Mouse (Mus musculus) heart, embryonic 13.5 days (tissue): ENCODE results near the gene Rdh7. TPM values are rescaled to one million over a fixed set of nuclear protein-coding genes. Genes with fewer than 3 reads are reported as not detected.
A peak's percentile ranks its signal among the peaks of the same experiment; 100 is the strongest.
"Not testable (repeated sequence)": the region's sequence is repeated elsewhere in the genome, so short reads cannot be mapped to it uniquely, and the experiment has no call there.

Experiments
- ATAC-seq: fragments of 200-750 bp; cut with Nextera tagmentation; 2 replicates; pipeline ENCODE4 v1.8.0; 2017; ENCODE audit warnings: moderate TSS enrichment; ENCODE audit not compliant: insufficient number of reproducible peaks, low FRiP score, low TSS enrichment; ENCODE audit errors: extremely low read depth
- H3K27ac ChIP-seq: fragments of 300-500 bp; sonication (generic); replicated peaks from 2 replicates; pipeline ENCODE4 v1.5.1; 2015; ENCODE audit warnings: moderate library complexity, mild to moderate bottlenecking, inconsistent platforms
- H3K27me3 ChIP-seq: fragments of 300-500 bp; sonication (generic); replicated peaks from 2 replicates; pipeline ENCODE4 v1.6.1; 2015; ENCODE audit warnings: mild to moderate bottlenecking, inconsistent platforms
- H3K36me3 ChIP-seq: fragments of 300-500 bp; sonication (generic); 2 replicates; pipeline ENCODE4 v1.6.1; 2015; ENCODE audit warnings: mild to moderate bottlenecking, inconsistent platforms
- H3K4me1 ChIP-seq: fragments of 300-500 bp; sonication (generic); 2 replicates; pipeline ENCODE4 v1.6.1; 2015; ENCODE audit warnings: inconsistent platforms
- H3K4me2 ChIP-seq: fragments of 300-500 bp; sonication (generic); 2 replicates; pipeline ENCODE4 v1.6.1; 2015; ENCODE audit warnings: inconsistent platforms, mild to moderate bottlenecking, moderate library complexity
- H3K4me3 ChIP-seq: fragments of 300-500 bp; sonication (generic); 2 replicates; pipeline ENCODE4 v1.5.1; 2015; ENCODE audit warnings: moderate library complexity, mild to moderate bottlenecking, inconsistent platforms
- H3K9ac ChIP-seq: fragments of 300-500 bp; sonication (generic); 2 replicates; pipeline ENCODE4 v1.6.1; 2015; ENCODE audit warnings: inconsistent platforms, mild to moderate bottlenecking, moderate library complexity
- H3K9me3 ChIP-seq: fragments of 300-500 bp; sonication (generic); 2 replicates; pipeline ENCODE4 v1.6.1; 2016; ENCODE audit warnings: inconsistent platforms
- WGBS: fragments of 180-500 bp; shearing (Covaris S2); methylation state at CpG from one replicate; pipeline ENCODE4 v1.1.7; 2015; ENCODE audit warnings: mixed read lengths; 5-methylcytosine and 5-hydroxymethylcytosine counted together
- polyA plus RNA-seq: library from polyadenylated mRNA; unstranded; fragments of >200 nt; fragmentation: Nextera tagmentation; extraction: Ambion mirVana; gene quantifications from 2 replicates; pipeline ENCODE4 v1.2.1, GENCODE M21; 2015

Gene Rdh7
- polyA plus RNA-seq, 1 experiment from 2014 or later = not detected

DNA sequence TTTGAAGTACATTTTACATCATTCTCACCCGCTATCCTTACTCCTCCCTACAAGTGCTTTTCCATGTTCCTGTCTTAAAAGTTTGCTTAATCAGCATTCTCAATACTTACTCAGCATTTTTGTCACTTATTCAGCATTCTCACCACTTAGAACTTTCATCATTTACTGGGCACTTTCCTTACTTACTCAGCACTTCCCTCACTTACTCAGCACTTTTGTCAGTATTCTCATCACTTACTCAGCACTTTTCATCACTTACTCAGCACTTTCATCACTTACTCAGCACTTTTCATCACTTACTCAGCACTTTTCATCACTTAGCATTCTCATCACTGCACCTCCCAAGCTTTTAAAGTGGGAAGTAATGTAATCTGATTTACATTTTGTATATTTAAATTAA, 27.0 kb upstream of the Rdh7 start:
- Histone ChIP-seq H3K4me3 (no peak overlapping the region), H3K27me3 (no peaks in the 10 kb centered on the region), H3K4me1 (no peaks in the 10 kb centered on the region), H3K4me2 (no peak overlapping the region), H3K27ac (no peak overlapping the region), H3K36me3 (no peaks in the 10 kb centered on the region), H3K9me3 (no peaks in the 10 kb centered on the region), H3K9ac (no peak overlapping the region)
- no peak for ATAC-seq
- 78% methylated on average over 1 of the region's 1 CpGs for WGBS

DNA sequence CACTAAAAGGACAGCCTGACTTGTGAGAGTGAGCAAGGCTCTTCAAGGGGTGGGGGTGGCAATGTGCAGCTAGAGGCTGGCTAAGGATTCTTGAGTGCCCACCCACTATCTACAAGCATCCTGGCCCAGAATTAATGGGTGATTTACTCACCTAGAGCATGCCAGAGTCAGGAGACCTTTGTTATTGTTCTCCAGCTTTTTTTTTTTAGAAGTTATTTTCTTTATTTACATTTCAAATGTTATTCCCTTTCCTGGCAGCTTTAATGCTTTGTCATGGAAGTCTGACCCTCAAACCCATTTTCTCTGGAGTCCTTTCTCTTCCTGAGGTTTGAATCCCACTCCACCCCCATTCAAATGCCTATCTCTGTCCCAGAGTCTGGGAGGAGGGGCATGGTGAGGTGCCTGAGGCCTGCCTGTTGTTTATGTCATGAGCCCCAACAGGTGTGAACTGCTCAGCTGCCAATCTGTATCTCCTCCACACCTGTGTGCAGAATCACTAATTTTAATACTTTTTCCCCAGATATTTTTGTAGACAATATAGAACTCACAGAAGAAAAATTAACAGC, 18.9 kb upstream of the Rdh7 start:
- H3K4me2 ChIP-seq = no peak overlapping the region
- no peak overlapping the region for H3K9ac ChIP-seq
- no peak overlapping the region for H3K4me3 ChIP-seq
- ATAC-seq = no peak
- H3K4me1 ChIP-seq = peaks cover 7% of the 10 kb centered on the region
- H3K27ac ChIP-seq = no peak overlapping the region
- no peaks in the 10 kb centered on the region for H3K36me3 ChIP-seq
- no peaks in the 10 kb centered on the region for H3K9me3 ChIP-seq
- no peaks in the 10 kb centered on the region for H3K27me3 ChIP-seq

DNA sequence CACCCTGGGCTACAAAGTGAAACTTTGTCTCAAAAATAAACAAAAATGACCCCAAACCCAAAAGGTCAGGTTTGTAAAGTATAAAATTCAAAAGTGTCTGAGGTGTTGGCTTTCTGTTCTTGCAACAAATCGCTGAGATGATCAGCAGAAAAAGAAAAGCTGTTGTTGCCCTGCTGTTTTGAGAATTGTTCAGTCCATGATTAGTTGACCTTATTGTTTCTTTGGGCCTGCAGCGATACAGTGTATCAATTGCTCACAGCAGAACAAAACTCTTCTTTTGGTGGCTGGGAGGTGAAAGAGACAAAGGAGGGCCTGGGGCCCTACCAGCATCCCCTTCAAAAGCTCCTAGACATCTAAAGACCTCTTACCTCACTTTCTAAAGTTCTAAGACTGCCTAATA, 17.5 kb upstream of the Rdh7 start:
- H3K4me3 ChIP-seq = no peak overlapping the region
- H3K27ac ChIP-seq = no peak overlapping the region
- no peaks in the 10 kb centered on the region; the same call in 1 of the 2 replicates for H3K27me3 ChIP-seq
- no peak overlapping the region for H3K9ac ChIP-seq
- WGBS = 80% methylated on average over 2 of the region's 2 CpGs
- peaks cover 7% of the 10 kb centered on the region for H3K4me1 ChIP-seq
- H3K4me2 ChIP-seq = no peak overlapping the region
- H3K36me3 ChIP-seq = no peaks in the 10 kb centered on the region
- no peak for ATAC-seq
- no peaks in the 10 kb centered on the region for H3K9me3 ChIP-seq

DNA sequence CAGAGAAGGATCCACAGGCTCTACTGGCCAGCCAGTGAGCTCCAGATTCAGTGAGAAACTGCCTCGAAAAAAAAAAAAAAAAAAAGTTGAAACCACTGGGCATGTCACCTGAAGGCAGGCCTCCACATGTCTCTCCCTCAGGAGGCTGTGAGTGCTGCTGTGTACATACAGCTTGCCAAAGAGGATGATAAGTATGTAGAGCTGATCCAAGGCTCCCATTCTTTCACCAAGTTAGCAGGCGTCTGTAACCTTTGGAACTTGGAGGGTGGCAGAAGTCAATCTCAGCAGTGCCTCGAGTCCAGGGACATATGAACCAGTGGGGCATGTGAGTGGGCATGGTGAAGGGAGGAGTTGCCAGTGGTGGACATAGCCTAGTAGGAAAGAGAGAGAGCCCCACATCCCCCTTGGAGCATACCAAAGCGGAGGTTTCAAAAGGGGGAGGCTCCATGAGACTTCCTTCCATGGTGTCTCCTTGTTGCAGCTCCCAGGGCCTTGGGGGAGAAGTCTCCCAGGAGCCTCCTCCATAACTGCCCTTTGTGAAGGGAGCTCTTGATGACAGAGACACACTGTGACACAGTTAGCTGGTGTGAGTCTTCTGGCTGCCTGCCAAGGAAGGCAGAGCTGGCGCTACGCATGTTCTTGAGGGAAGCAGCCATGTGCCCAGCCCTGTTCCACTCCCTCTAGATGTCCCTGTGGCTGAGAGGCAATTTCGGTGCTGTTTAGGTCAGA, 16.3 kb upstream of the Rdh7 start:
- H3K27ac ChIP-seq = no peak overlapping the region
- no peak overlapping the region for H3K9ac ChIP-seq
- H3K27me3 ChIP-seq = no peaks in the 10 kb centered on the region; the same call in 1 of the 2 replicates
- no peak overlapping the region for H3K4me3 ChIP-seq
- no peak overlapping the region for H3K4me2 ChIP-seq
- no peaks in the 10 kb centered on the region for H3K36me3 ChIP-seq
- peaks cover 7% of the 10 kb centered on the region for H3K4me1 ChIP-seq
- 46% methylated on average over 7 of the region's 7 CpGs for WGBS
- ATAC-seq = no peak
- no peaks in the 10 kb centered on the region for H3K9me3 ChIP-seq

DNA sequence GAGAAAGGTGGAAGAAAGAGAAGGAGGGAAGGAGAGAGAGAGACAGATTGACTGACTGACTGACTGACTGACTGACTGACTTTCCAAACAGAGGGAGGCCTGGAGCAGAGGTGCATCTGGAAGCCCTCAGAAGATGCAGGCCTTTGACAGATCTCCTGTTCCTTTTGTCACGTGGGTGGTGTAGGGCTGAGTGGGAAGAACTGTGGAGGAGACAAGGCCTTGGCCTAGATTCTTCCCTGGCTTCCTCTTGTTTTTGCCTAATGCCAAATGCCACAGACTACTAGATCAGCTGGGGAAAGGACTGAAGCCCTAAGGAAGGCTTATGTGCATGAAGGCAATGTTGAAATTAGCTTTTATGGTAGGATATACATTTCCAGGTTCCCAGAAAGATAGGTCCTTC, 14.5 kb upstream of the Rdh7 start:
- Histone ChIP-seq H3K36me3 (no peaks in the 10 kb centered on the region), H3K27ac (no peak overlapping the region), H3K4me1 (peaks cover 7% of the 10 kb centered on the region), H3K4me3 (no peak overlapping the region), H3K9ac (no peak overlapping the region), H3K27me3 (no peaks in the 10 kb centered on the region; the same call in 1 of the 2 replicates), H3K9me3 (no peaks in the 10 kb centered on the region), H3K4me2 (no peak overlapping the region)
- WGBS = 50% methylated on average over 1 of the region's 1 CpGs
- ATAC-seq = no peak

DNA sequence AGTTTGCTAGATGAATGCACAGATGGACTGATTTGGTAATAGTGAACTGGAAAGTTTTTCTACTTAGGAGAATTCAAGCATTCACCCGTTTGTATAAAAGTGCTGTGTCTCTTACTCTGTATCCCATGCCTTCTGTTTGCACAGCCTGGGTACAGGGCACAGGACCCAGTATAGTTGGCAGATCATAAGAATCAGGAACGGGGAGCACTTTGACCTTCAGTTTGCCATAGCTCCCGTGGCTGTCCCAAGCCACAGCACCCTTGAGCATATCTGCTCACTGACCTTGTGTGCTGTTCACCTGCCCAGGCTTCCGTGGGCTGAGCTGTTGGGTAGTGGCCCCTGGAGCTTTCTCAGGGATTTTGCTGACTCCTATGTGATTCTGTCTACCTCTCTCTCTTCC, 13.1 kb upstream of the Rdh7 start:
- no peak overlapping the region for H3K27ac ChIP-seq
- H3K4me2 ChIP-seq = no peak overlapping the region
- no peak overlapping the region for H3K4me3 ChIP-seq
- no peak for ATAC-seq
- no peaks in the 10 kb centered on the region; the same call in 1 of the 2 replicates for H3K27me3 ChIP-seq
- no peak overlapping the region for H3K9ac ChIP-seq
- 66% methylated on average over 4 of the region's 4 CpGs for WGBS
- H3K4me1 ChIP-seq = peaks cover 7% of the 10 kb centered on the region
- H3K9me3 ChIP-seq = no peaks in the 10 kb centered on the region
- no peaks in the 10 kb centered on the region for H3K36me3 ChIP-seq

DNA sequence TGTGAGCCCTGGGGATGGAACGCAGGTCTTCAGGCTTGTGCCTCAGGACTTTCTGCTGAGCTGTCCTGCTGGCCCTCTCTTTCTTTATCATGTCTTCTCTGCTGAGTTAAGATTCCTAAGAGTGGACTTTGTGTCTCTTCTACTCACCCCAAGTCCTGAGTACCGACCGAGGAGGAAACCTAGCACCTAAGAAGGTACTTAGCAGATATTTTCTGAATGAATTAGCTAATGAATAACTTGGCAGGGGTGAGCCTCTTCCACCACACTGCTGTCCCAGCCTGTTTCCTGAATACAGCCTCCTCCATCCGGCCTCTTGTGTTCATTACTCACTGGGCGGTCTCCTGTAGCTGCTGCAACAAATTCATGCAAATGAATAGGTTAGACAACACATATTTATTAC, 11.2 kb upstream of the Rdh7 start:
- WGBS = 62% methylated on average over 5 of the region's 5 CpGs

DNA sequence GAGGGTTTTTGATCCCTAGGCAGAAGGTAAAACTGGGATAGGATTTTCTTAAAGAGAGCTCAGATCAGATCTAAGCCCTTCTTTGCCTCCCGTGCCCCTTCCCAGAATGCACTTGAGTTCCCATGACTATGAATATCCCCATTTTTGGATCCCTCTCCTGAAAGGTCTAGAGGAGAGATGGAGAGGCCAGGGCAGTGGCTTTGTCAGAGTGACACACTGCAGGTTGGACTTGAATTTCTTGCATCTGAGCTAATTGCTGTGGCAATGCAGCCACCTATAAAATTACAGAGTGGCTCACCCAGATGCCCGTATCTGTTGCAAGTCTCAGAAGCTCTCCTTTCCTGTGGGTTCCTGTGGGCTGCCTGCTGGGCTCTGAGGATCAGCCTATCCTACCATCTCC, 9.6 kb upstream of the Rdh7 start, which contains the start of gene Sdr9c7:
Gene Sdr9c7, plus strand, starts transcription at position 301 of the 400 bp plus-strand sequence.
- H3K27me3 ChIP-seq = no peaks in the 10 kb centered on the region; the same call in 1 of the 2 replicates
- H3K4me3 ChIP-seq = no peak within 1 kb of the TSS
- 75% methylated on average over 2 of the region's 2 CpGs for WGBS
- no peak within 1 kb of the TSS for H3K27ac ChIP-seq
- no peaks in the 10 kb centered on the region for H3K36me3 ChIP-seq
- H3K9ac ChIP-seq = no peak within 1 kb of the TSS
- no peak within 1 kb of the TSS for H3K4me2 ChIP-seq
- H3K4me1 ChIP-seq = peaks cover 3% of the 10 kb centered on the region; the same call in 1 of the 2 replicates
- H3K9me3 ChIP-seq = no peaks in the 10 kb centered on the region
- ATAC-seq = no peak

More for the DNA sequence above, 11.2 kb upstream of the Rdh7 start:
- H3K27ac ChIP-seq = no peak overlapping the region
- no peaks in the 10 kb centered on the region for H3K9me3 ChIP-seq
- no peak overlapping the region for H3K4me2 ChIP-seq
- no peak overlapping the region for H3K9ac ChIP-seq
- no peak overlapping the region for H3K4me3 ChIP-seq
- peaks cover 1% of the 10 kb centered on the region for H3K4me1 ChIP-seq
- no peak for ATAC-seq
- H3K36me3 ChIP-seq = no peaks in the 10 kb centered on the region
- H3K27me3 ChIP-seq = no peaks in the 10 kb centered on the region; the same call in 1 of the 2 replicates

DNA sequence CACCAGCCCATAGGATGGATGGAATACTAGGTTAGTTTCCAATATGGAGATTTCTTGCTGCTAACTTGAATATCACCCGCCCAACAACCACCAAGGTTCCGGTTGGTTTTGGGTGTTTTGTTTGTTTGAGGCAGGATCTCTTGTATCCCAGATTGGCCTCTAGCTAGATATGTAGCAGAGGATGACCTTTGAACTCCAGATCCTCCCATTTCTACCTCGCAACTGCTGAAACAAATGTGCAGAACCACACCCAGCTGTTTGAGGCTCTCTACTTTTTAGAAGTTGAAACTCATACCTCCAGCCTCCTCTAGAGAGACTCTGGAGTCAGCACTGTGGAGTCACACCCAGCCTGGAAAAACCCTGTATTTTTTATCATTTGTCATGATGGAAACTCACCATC, 8.9 kb upstream of the Rdh7 start:
- no peak for ATAC-seq
- no peaks in the 10 kb centered on the region for H3K9me3 ChIP-seq
- no peaks in the 10 kb centered on the region; the same call in 1 of the 2 replicates for H3K27me3 ChIP-seq
- no peak overlapping the region for H3K9ac ChIP-seq
- no peak overlapping the region for H3K4me2 ChIP-seq
- H3K36me3 ChIP-seq = no peaks in the 10 kb centered on the region
- no peak overlapping the region for H3K4me3 ChIP-seq
- no peak overlapping the region for H3K27ac ChIP-seq
- 74% methylated on average over 3 of the region's 3 CpGs for whole genome bisulfite sequencing
- peaks cover 3% of the 10 kb centered on the region; the same call in 1 of the 2 replicates for H3K4me1 ChIP-seq

DNA sequence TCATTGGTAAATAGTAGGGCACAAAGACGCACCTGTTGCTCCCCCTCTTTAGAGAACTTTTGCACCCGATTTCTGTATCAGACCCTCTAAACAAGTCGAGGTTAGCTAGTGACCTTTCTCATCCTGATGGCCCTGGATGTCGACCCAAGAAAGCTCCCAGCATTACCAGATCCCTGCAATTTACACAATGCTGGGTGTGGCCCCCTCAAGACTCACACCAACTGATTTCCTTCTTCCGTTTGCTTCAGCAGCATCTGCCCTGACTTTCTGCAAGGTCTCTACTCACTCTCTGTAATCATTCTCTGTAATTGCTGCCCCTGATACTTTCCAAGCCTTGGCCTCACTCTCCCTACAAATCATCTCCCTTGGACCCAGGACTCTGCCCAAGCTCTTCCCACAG, 8.1 kb upstream of the Rdh7 start:
- ATAC-seq = no peak
- Histone ChIP-seq H3K36me3 (no peaks in the 10 kb centered on the region), H3K9ac (no peak overlapping the region), H3K4me2 (no peak overlapping the region), H3K9me3 (no peaks in the 10 kb centered on the region), H3K4me1 (peaks cover 3% of the 10 kb centered on the region; the same call in 1 of the 2 replicates), H3K27me3 (no peaks in the 10 kb centered on the region; the same call in 1 of the 2 replicates), H3K4me3 (no peak overlapping the region), H3K27ac (no peak overlapping the region)
- WGBS = 50% methylated on average over 5 of the region's 5 CpGs

DNA sequence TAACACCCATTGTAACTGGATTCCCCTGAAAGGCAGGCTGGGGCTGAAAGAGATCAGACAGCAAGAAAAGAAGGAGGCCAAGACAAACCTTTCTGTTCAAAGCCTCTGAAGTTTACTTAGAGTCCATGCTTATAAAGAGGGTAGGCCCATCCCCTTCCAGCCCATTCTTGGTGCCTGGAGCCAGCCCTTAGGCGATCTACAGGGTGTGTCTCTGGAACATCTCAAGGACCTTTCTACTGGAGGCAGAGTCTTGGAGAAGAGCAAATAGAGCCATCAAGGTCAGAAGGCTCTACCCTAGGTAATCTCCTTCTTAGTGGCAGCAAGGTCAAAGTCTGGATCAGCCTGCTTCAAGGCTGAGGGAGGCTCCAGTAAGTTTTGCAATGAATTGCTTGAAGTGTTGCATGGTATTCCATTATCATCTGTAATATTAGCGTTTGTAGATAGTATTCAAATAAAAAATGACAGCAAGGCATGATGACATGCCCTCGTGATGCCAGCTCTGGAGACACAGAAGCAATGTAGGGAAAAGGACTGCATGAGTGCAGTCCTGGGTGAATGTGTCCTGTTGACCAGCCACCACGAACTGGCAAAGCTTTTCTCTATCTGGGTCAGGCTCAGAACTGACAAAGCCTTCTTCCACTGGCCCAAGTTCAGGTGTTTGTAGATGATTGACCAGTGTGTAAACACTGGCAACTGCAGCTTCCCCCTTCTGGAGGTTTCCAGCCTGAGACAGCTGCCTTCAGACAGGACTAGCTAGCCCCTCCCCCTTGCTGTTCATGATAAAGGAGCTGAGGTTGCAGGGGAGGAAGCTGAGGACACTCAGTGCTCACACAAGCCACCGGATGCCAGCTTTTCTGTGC, 4.8 kb upstream of the Rdh7 start:
- H3K4me3 ChIP-seq, H3K4me2 ChIP-seq, ATAC-seq, H3K27me3 ChIP-seq, H3K4me1 ChIP-seq, H3K9me3 ChIP-seq, H3K9ac ChIP-seq, H3K36me3 ChIP-seq: not testable (repeated sequence)
- H3K27ac ChIP-seq = 0 out of 2 replicates have a peak overlapping the region, but pooled peaks have one; percentile 20
- 50% methylated on average over 5 of the region's 5 CpGs for WGBS
